Mouse (Mus musculus) liver, embryonic 14.5 days (tissue): ENCODE measurements around the gene Lrriq4. TPM values are rescaled to one million over a fixed set of nuclear protein-coding genes. Genes with fewer than 3 reads are reported as not detected.

Experiments used
- ATAC-seq: fragments of 200-750 bp; cut with Nextera tagmentation; 2 replicates; pipeline ENCODE4 v1.8.0; 2017; ENCODE audit warnings: moderate number of reproducible peaks, mild to moderate bottlenecking, moderate library complexity; ENCODE audit not compliant: insufficient read depth
- DNase-seq, 3 experiments: peaks; one replicate each; pipeline ENCODE4 v3.0.0-alpha.2; 2012 to 2013; ENCODE audit warnings: low read depth in 3 of 3, low spot score in 3 of 3
- H3K27ac ChIP-seq: fragments of 300-500 bp; sonication (generic); 2 replicates; pipeline ENCODE4 v1.5.1; 2014; ENCODE audit warnings: moderate library complexity, mild to moderate bottlenecking, control low read depth, inconsistent platforms
- H3K27me3 ChIP-seq: fragments of 300-500 bp; sonication (generic); 2 replicates; pipeline ENCODE4 v1.6.1; 2014; ENCODE audit warnings: mild to moderate bottlenecking, low read length, moderate library complexity; ENCODE audit not compliant: control insufficient read depth, insufficient read depth
- H3K36me3 ChIP-seq: fragments of 300-500 bp; sonication (generic); replicated peaks from 2 replicates; pipeline ENCODE4 v1.6.1; 2014; ENCODE audit warnings: low read depth; ENCODE audit not compliant: control insufficient read depth, insufficient read depth
- H3K4me1 ChIP-seq, 2 experiments: fragments of 200-500 bp in 1 of 2; fragments of 300-500 bp in 1 of 2; sonication (generic) in 1 of 2; replicated peaks; 2 replicates each; pipeline ENCODE4 v1.6.1; 2012 to 2014; ENCODE audit warnings: antibody characterized with exemption in 1 of 2, inconsistent platforms in 1 of 2, low read length in 1 of 2; ENCODE audit not compliant: control insufficient read depth in 2 of 2, insufficient read depth in 2 of 2
- H3K4me2 ChIP-seq: fragments of 300-500 bp; sonication (generic); 2 replicates; pipeline ENCODE4 v1.6.1; 2014; ENCODE audit warnings: low read depth, mild to moderate bottlenecking, control low read depth, moderate library complexity
- H3K4me3 ChIP-seq, 2 experiments: fragments of 200-500 bp in 1 of 2; fragments of 300-500 bp in 1 of 2; sonication (generic) in 1 of 2; 2 replicates each; pipeline ENCODE4 v1.5.1; 2012 to 2014; ENCODE audit warnings: low read depth in 2 of 2, low read length in 2 of 2, mild to moderate bottlenecking in 2 of 2, control low read depth in 1 of 2, inconsistent platforms in 1 of 2, moderate library complexity in 1 of 2; ENCODE audit not compliant: insufficient read depth in 1 of 2
- H3K9ac ChIP-seq: fragments of 300-500 bp; sonication (generic); replicated peaks from 2 replicates; pipeline ENCODE4 v1.6.1; 2014; ENCODE audit warnings: mild to moderate bottlenecking, control low read depth, moderate library complexity
- H3K9me3 ChIP-seq: fragments of 300-500 bp; sonication (generic); 2 replicates; pipeline ENCODE4 v1.6.1; 2016; ENCODE audit warnings: low read length, mixed read lengths; ENCODE audit not compliant: control insufficient read depth
- CTCF ChIP-seq: IDR thresholded peaks from 2 replicates; pipeline ENCODE4 v1.5.1; 2016; ENCODE audit warnings: antibody characterized with exemption, low read depth, control low read depth
- EP300 ChIP-seq: IDR thresholded peaks from 2 replicates; pipeline ENCODE4 v1.6.1; 2016; ENCODE audit warnings: antibody characterized with exemption, low read depth
- WGBS: fragments of 180-500 bp; shearing (Covaris S2); extraction: QIAGEN DNeasy Blood & Tissue Kit; methylation state at CpG from one replicate; pipeline ENCODE4 v1.1.7; 2014; ENCODE audit not compliant: insufficient replicate concordance; 5-methylcytosine and 5-hydroxymethylcytosine counted together
- polyA plus RNA-seq, 2 experiments: library from polyadenylated mRNA; depleted of rRNA in 1 of 2; stranded (reverse) in 1 of 2; unstranded in 1 of 2; fragments of >200 nt; fragmentation: Nextera tagmentation in 1 of 2; extraction: Ambion mirVana in 1 of 2; gene quantifications; 2 replicates each; pipeline versions ENCODE4 v1.2.1 to v1.2.3; 2012 to 2014

Gene Lrriq4
- polyA plus RNA-seq (2012; rRNA removed) (not detected in 2 replicates), polyA plus RNA-seq (2014; fragmentation: Nextera tagmentation; extraction: Ambion mirVana) (not detected in 2 replicates)

DNA sequence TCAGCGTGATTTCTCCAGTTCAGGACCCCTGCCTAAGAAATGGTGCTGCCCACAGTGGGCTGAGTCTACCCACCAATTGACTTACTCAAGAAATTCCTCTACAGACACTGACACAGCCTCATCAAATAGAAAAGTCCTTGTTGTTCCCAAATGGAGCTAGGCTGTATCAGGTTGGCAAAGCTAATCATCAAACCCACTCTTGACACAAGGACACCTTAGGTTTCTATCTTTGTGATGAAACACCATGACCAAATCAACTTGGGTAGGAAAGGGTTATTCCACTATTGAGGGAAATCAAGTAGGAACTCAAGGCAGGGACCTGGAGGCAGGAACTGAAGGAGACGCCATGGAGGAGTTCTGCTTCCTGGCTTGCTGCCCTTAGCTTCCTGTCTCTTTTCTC, at the start of gene Lrriq4:
Gene Lrriq4 (plus strand): TSS at position 301 of the 400 bp plus-strand sequence.
- no peak within 1 kb of the TSS for H3K4me2 ChIP-seq
- DNase-seq = no peak
- H3K27ac ChIP-seq = no peak within 1 kb of the TSS
- H3K9me3 ChIP-seq = no peaks in the 10 kb centered on the region
- no peaks in the 10 kb centered on the region for H3K36me3 ChIP-seq
- TF ChIP-seq EP300 = no peak
- TF ChIP-seq CTCF = no peak
- no peaks in the 10 kb centered on the region for H3K4me1 ChIP-seq
- H3K9ac ChIP-seq = no peak within 1 kb of the TSS
- peaks cover 13% of the 10 kb centered on the region for H3K27me3 ChIP-seq
- WGBS = 39% methylated on average over 2 of the region's 2 CpGs
- no peak for ATAC-seq
- H3K4me3 ChIP-seq = no peak within 1 kb of the TSS

DNA sequence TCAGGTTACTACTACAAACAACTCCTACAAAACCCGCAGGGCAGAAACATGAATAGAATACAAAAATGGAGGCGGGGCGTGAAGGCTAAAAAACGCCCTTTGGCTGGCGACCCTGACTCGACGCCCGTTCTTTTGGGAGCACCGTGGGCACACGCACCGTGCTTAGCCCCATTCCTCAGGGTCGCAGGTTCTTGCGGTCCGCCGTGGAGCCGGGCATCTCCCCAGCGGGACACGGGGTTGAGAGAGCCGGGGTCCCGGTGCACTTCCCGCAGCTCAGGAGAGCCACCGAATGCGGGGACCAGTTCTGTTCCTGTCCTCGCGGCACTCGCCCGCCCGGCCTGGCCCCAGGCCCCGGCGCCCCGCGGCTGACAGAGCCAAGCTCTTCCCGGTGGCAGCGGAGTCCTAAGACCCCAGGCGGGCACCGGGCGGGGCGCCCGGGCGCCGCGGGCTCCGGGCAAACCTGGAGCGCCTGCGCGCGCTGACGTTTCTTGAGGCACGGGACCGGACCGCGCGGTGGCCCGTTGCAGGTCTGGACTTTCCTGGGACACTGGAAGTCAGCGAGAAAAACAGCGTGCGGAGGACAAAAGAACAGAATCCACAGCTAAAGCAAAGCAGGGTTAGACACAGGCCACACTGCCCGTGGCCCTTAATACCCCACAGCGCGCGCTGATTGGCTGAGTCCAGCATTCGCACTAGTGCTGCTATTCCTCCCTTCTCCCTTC, 49.0 kb upstream of the Lrriq4 start:
- no peak overlapping the region for H3K27ac ChIP-seq
- ATAC-seq (peak; percentile 44; the same call in 1 of the 2 replicates), DNase-seq (no peak)
- H3K4me1 ChIP-seq = peaks cover 0 to 7% of the 10 kb centered on the region in 2 experiments; a peak in 3 of 4 replicates
- no peaks in the 10 kb centered on the region for H3K36me3 ChIP-seq
- no peaks in the 10 kb centered on the region for H3K9me3 ChIP-seq
- no peak for TF ChIP-seq CTCF
- no peak for TF ChIP-seq EP300
- H3K9ac ChIP-seq = peak overlapping the region; percentile 44
- peak overlapping the region; percentile 57 to 71 for H3K4me3 ChIP-seq
- peaks cover 3% of the 10 kb centered on the region; the same call in 1 of the 2 replicates for H3K27me3 ChIP-seq
- H3K4me2 ChIP-seq = peak overlapping the region; percentile 75
- under 1% methylated on average over 62 of the region's 62 CpGs for WGBS

GRCm38 (mm10) chr3:30597271-30597670, 47.0 kb upstream of the Lrriq4 start:
- ATAC-seq = no peak
- no peak overlapping the region for H3K4me2 ChIP-seq
- H3K27ac ChIP-seq = no peak overlapping the region
- H3K9me3 ChIP-seq = no peaks in the 10 kb centered on the region
- 80% methylated on average over 7 of the region's 7 CpGs for WGBS
- H3K4me3 ChIP-seq = no peak overlapping the region
- H3K9ac ChIP-seq = no peak overlapping the region
- TF ChIP-seq CTCF = no peak
- no peak for TF ChIP-seq EP300
- no peak for DNase-seq
- H3K27me3 ChIP-seq = peaks cover 3% of the 10 kb centered on the region; the same call in 1 of the 2 replicates
- no peaks in the 10 kb centered on the region for H3K36me3 ChIP-seq
- H3K4me1 ChIP-seq = peaks cover 0 to 7% of the 10 kb centered on the region in 2 experiments; a peak in 3 of 4 replicates

- TF ChIP-seq CTCF (no peak), EP300 (no peak)
Measured at GRCm38 (mm10) chr3:30599711-30600545, 44.4 kb upstream of the Lrriq4 start, which contains the start of gene Actrt3. TSS of gene Actrt3 (minus strand) at chr3:30599939.

More at GRCm38 (mm10) chr3:30599711-30600545, 44.4 kb upstream of the Lrriq4 start, which contains the start of gene Actrt3:
- Histone ChIP-seq H3K4me1 (peaks cover 4 to 9% of the 10 kb centered on the region in 2 experiments), H3K4me3 (peak within 1 kb of the TSS; percentile 69 to 88), H3K4me2 (peak within 1 kb of the TSS; percentile 93), H3K36me3 (peaks cover 3% of the 10 kb centered on the region; the same call in 1 of the 2 replicates), H3K27me3 (peaks cover 3% of the 10 kb centered on the region; the same call in 1 of the 2 replicates), H3K9me3 (no peaks in the 10 kb centered on the region), H3K9ac (peak within 1 kb of the TSS; percentile 78), H3K27ac (peak within 1 kb of the TSS; percentile 64)
- no peak for ATAC-seq
- WGBS = 3% methylated on average over 32 of the region's 32 CpGs
- no peak for DNase-seq
